Mouse (Mus musculus) cerebellum, adult 2 months (tissue): ENCODE data around the gene Aldh9a1. TPM values are rescaled to one million over a fixed set of nuclear protein-coding genes. Genes with fewer than 3 reads are reported as not detected.
A peak's percentile ranks its signal among the peaks of the same experiment; 100 is the strongest.

ENCODE experiments used
- DNase-seq, 2 experiments: peaks; one replicate each; pipeline ENCODE4 v3.0.0; 2021
- H3K27ac ChIP-seq: fragments of 200-500 bp; 2 replicates; pipeline ENCODE4 v1.5.1; 2012; ENCODE audit warnings: low read length, control low read depth, inconsistent platforms; ENCODE audit not compliant: insufficient read depth
- H3K27me3 ChIP-seq: fragments of 200-500 bp; 2 replicates; pipeline ENCODE4 v1.6.1; 2012; ENCODE audit warnings: inconsistent platforms, mild to moderate bottlenecking, low read length, moderate library complexity; ENCODE audit not compliant: control insufficient read depth, insufficient read depth
- H3K4me1 ChIP-seq: fragments of 200-500 bp; 2 replicates; pipeline ENCODE4 v1.6.1; 2011; ENCODE audit warnings: low read length; ENCODE audit not compliant: control insufficient read depth, insufficient read depth
- H3K4me3 ChIP-seq: fragments of 200-500 bp; replicated peaks from 2 replicates; pipeline ENCODE3; 2011; ENCODE audit warnings: mild to moderate bottlenecking, low read depth, low read length, control low read depth; ENCODE audit not compliant: insufficient read depth
- CTCF ChIP-seq: fragments of 200-500 bp; IDR thresholded peaks from 2 replicates; pipeline ENCODE4 v1.5.1; 2011; ENCODE audit warnings: low read depth, mild to moderate bottlenecking, control low read depth, low read length, moderate library complexity, borderline replicate concordance; ENCODE audit not compliant: insufficient read depth
- POLR2A ChIP-seq: fragments of 200-500 bp; IDR thresholded peaks from 2 replicates; pipeline ENCODE4 v1.6.1; 2011; ENCODE audit warnings: low read length, control low read depth, borderline replicate concordance; ENCODE audit not compliant: insufficient read depth
- WGBS: fragments of 180-500 bp; shearing (Covaris S2); methylation state at CpG from one replicate; pipeline ENCODE4 v1.1.7; 2018; 5-methylcytosine and 5-hydroxymethylcytosine counted together
- polyA plus RNA-seq: library from polyadenylated mRNA; depleted of rRNA; stranded (reverse); fragments of >200 nt; gene quantifications from 2 replicates; pipeline ENCODE4 v1.2.3, GENCODE M21; 2012; rRNA removed

The Aldh9a1 gene
- polyA plus RNA-seq = 42.5 and 45.0 TPM in 2 replicates

- under 1% methylated on average over 55 of the region's 55 CpGs for WGBS
- Histone ChIP-seq H3K27ac (peak within 1 kb of the TSS; percentile 66), H3K4me3 (peak within 1 kb of the TSS; percentile 82), H3K4me1 (no peaks in the 10 kb centered on the region), H3K27me3 (no peaks in the 10 kb centered on the region)
- TF ChIP-seq CTCF (no peak), POLR2A (0 out of 2 replicates have a peak, but pooled peaks have one; percentile 35)
- peak; percentile 85 to 89 for DNase-seq
Observed at GRCm38 (mm10) chr1:167349815-167350596, at the start of gene Aldh9a1. Gene Aldh9a1, plus strand, starts transcription at chr1:167349991.

- DNase-seq = no peak
- WGBS = 86% methylated on average over 2 of the region's 2 CpGs
- TF ChIP-seq CTCF = no peak
- no peak for TF ChIP-seq POLR2A
- no peaks in the 10 kb centered on the region for H3K4me1 ChIP-seq
- no peaks in the 10 kb centered on the region for H3K27me3 ChIP-seq
- H3K4me3 ChIP-seq = no peak overlapping the region
- H3K27ac ChIP-seq = no peak overlapping the region
Observed at GRCm38 (mm10) chr1:167300122-167300521, 49.7 kb upstream of the Aldh9a1 start.

GRCm38 (mm10) chr1:167305501-167306137, 44.2 kb upstream of the Aldh9a1 start:
- H3K27ac ChIP-seq = no peak overlapping the region
- 64% methylated on average over 7 of the region's 7 CpGs for WGBS
- peaks cover 3% of the 10 kb centered on the region; the same call in 1 of the 2 replicates for H3K4me1 ChIP-seq
- no peaks in the 10 kb centered on the region for H3K27me3 ChIP-seq
- H3K4me3 ChIP-seq = no peak overlapping the region
- DNase-seq = no peak
- TF ChIP-seq CTCF (no peak), POLR2A (no peak)

GRCm38 (mm10) chr1:167306451-167307240, 43.1 kb upstream of the Aldh9a1 start:
- TF ChIP-seq CTCF = peak; percentile 50; the same call in 1 of the 2 replicates
- TF ChIP-seq POLR2A = no peak
- WGBS = 51% methylated on average over 5 of the region's 5 CpGs
- Histone ChIP-seq H3K27me3 (no peaks in the 10 kb centered on the region), H3K4me1 (peaks cover 3% of the 10 kb centered on the region; the same call in 1 of the 2 replicates), H3K4me3 (no peak overlapping the region), H3K27ac (no peak overlapping the region)
- DNase-seq = peak; percentile 45 to 46

- no peaks in the 10 kb centered on the region for H3K27me3 ChIP-seq
- H3K4me1 ChIP-seq = peaks cover 3% of the 10 kb centered on the region
- peak overlapping the region; percentile 34 for H3K4me3 ChIP-seq
- no peak for TF ChIP-seq POLR2A
- TF ChIP-seq CTCF = no peak
- no peak overlapping the region for H3K27ac ChIP-seq
- WGBS = 54% methylated on average over 11 of the region's 11 CpGs
- DNase-seq = peak; percentile 10 to 25
Observed at GRCm38 (mm10) chr1:167307674-167308073, 42.1 kb upstream of the Aldh9a1 start.

GRCm38 (mm10) chr1:167308261-167309054, 41.3 kb upstream of the Aldh9a1 start, which contains the start of gene Tmco1:
Gene Tmco1, plus strand, starts transcription at chr1:167308378.
- Histone ChIP-seq H3K4me1 (peaks cover 3% of the 10 kb centered on the region), H3K4me3 (peak within 1 kb of the TSS; percentile 61), H3K27me3 (no peaks in the 10 kb centered on the region), H3K27ac (peak within 1 kb of the TSS; percentile 88)
- TF ChIP-seq CTCF (no peak), POLR2A (peak; percentile 99)
- peak; percentile 97 to 98 for DNase-seq
- under 1% methylated on average over 82 of the region's 82 CpGs for WGBS

- Histone ChIP-seq H3K4me1 (peaks cover 3% of the 10 kb centered on the region), H3K27me3 (no peaks in the 10 kb centered on the region), H3K27ac (no peak overlapping the region), H3K4me3 (no peak overlapping the region)
- no peak for TF ChIP-seq POLR2A
- no peak for TF ChIP-seq CTCF
- DNase-seq = no peak
Observed at GRCm38 (mm10) chr1:167312367-167312766, 37.4 kb upstream of the Aldh9a1 start.
